Mouse (Mus musculus): ENCODE results near the gene Gas6. TPM values are rescaled to one million over a fixed set of nuclear protein-coding genes. Genes with fewer than 3 reads are reported as not detected.

Gene Gas6
- 10 to 100 TPM; 81.2 to 85.1 TPM for total RNA-seq (2021)
- long read RNA-seq, experiment 1, transcript Gas6-201 (15 exons, 2,548 nt): major isoform, 25 of 41 reads
- long read RNA-seq, experiment 1, partial matches to known transcripts: 11 of 41 reads
- long read RNA-seq, experiment 1, other reads (novel, unspliced or antisense): 5 of 41 reads
- long read RNA-seq, experiment 2, transcript Gas6-201 (15 exons, 2,548 nt): major isoform, 52 of 74 reads
- long read RNA-seq, experiment 2, partial matches to known transcripts: 18 of 74 reads
- long read RNA-seq, experiment 2, other reads (novel, unspliced or antisense): 4 of 74 reads

GRCm38 (mm10) chr8:13493858-13494631 is at the start of gene Gas6:
Gene Gas6 (minus strand): TSS chr8:13494490.
- peak; percentile 41 to 66 for DNase-seq (ENCODE audit: low spot score in 2 of 2)
- no peak for TF ChIP-seq CTCF (conservative IDR thresholded peaks at IDR 0.05)
- peak within 1 kb of the TSS; percentile 86 for H3K27ac ChIP-seq

GRCm38 (mm10) chr8:13541526-13541925 is 47.2 kb upstream of the Gas6 start:
- Histone ChIP-seq H3K4me3 (no peak overlapping the region), H3K27ac (no peak overlapping the region)
- no peak for DNase-seq (ENCODE audit: low spot score in 2 of 2)
- no peak for TF ChIP-seq CTCF (conservative IDR thresholded peaks at IDR 0.05)

More at GRCm38 (mm10) chr8:13493858-13494631, at the start of gene Gas6:
- H3K4me3 ChIP-seq: peak within 1 kb of the TSS; percentile 66

GRCm38 (mm10) chr8:13540122-13540521 is 45.8 kb upstream of the Gas6 start:
- no peak for DNase-seq (ENCODE audit: low spot score in 2 of 2)
- Histone ChIP-seq H3K27ac (no peak overlapping the region), H3K4me3 (no peak overlapping the region)
- no peak for TF ChIP-seq CTCF (conservative IDR thresholded peaks at IDR 0.05)

DNA sequence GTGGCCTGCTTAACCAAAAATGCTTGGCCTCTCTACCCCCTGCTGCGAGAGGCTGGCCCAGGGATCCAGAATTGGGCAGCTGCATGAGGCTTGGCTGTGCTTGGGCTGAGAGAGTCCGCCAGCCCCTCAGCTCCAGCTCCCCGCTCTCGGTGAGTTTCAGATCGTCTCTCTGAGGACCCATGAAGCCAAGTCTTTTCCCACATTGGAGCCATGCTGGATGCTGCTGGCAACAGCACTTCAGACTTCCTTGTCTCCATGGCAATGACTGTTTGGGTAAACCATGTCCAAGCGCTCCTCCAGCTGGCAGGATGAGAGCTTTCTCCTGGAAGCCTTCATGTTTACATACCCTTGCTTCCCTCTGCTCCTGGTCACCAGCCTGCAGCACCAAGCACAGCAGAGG is 44.5 kb upstream of the Gas6 start:
- Histone ChIP-seq H3K4me3 (no peak overlapping the region), H3K27ac (peak overlapping the region; percentile 46; the same call in 1 of the 2 replicates)
- TF ChIP-seq CTCF (conservative IDR thresholded peaks at IDR 0.05): peak; percentile 40; the same call in 1 of the 2 replicates
- peak; percentile 49 to 77 for DNase-seq (ENCODE audit: low spot score in 2 of 2)

- Histone ChIP-seq H3K4me3 (no peak overlapping the region), H3K27ac (no peak overlapping the region)
- no peak for TF ChIP-seq CTCF (conservative IDR thresholded peaks at IDR 0.05)
- no peak for DNase-seq (ENCODE audit: low spot score in 2 of 2)
These were observed 42.8 kb upstream of the Gas6 start for GRCm38 (mm10) chr8:13537102-13537501.

GRCm38 (mm10) chr8:13533123-13533522 is 38.8 kb upstream of the Gas6 start:
- no peak for TF ChIP-seq CTCF (conservative IDR thresholded peaks at IDR 0.05)
- H3K27ac ChIP-seq: no peak overlapping the region
- no peak for DNase-seq (ENCODE audit: low spot score in 2 of 2)
- H3K4me3 ChIP-seq: no peak overlapping the region

- Histone ChIP-seq H3K27ac (no peak overlapping the region), H3K4me3 (no peak overlapping the region)
- no peak for TF ChIP-seq CTCF (conservative IDR thresholded peaks at IDR 0.05)
- no peak for DNase-seq (ENCODE audit: low spot score in 2 of 2)
These were observed 37.4 kb upstream of the Gas6 start for GRCm38 (mm10) chr8:13531602-13532171.

GRCm38 (mm10) chr8:13530941-13531340 is 36.7 kb upstream of the Gas6 start:
- peak in 1 of 2 experiments; percentile 32 for DNase-seq (ENCODE audit: low spot score in 2 of 2)
- no peak for TF ChIP-seq CTCF (conservative IDR thresholded peaks at IDR 0.05)
- Histone ChIP-seq H3K4me3 (no peak overlapping the region), H3K27ac (peak overlapping the region; percentile 54)

DNA sequence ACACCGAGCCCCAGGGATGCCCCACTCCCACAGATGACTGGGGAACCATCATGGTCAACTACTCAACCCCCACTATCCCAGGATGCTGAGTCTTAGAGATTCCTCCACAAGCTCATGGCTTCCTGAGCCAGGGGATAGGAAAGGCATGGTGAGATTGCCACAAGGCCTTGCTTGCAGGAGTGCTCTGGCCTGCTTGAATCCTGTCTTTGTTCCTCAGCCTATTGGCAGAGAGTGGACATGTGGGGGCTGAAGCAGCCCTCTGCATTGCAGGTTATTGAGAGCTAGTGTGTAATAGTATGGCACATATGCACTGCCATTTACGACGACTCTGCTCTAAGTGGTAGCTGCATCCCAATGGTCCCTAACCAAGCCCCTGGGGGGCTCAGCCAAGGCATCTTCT is 36.1 kb upstream of the Gas6 start:
- peak overlapping the region; percentile 54 for H3K27ac ChIP-seq
- H3K4me3 ChIP-seq: no peak overlapping the region
- no peak for DNase-seq (ENCODE audit: low spot score in 2 of 2)
- TF ChIP-seq CTCF (conservative IDR thresholded peaks at IDR 0.05): no peak

- Histone ChIP-seq H3K4me3 (no peak overlapping the region), H3K27ac (peak overlapping the region; percentile 54; the same call in 1 of the 2 replicates)
- DNase-seq (ENCODE audit: low spot score in 2 of 2): peak; percentile 55 to 63
- no peak for TF ChIP-seq CTCF (conservative IDR thresholded peaks at IDR 0.05)
These were observed 35.6 kb upstream of the Gas6 start for GRCm38 (mm10) chr8:13529891-13530316.

GRCm38 (mm10) chr8:13529011-13529840 is 34.9 kb upstream of the Gas6 start:
- no peak for DNase-seq (ENCODE audit: low spot score in 2 of 2)
- peak; percentile 47; the same call in 1 of the 2 replicates for TF ChIP-seq CTCF (conservative IDR thresholded peaks at IDR 0.05)

GRCm38 (mm10) chr8:13521392-13521791 is 27.1 kb upstream of the Gas6 start:
- no peak for DNase-seq (ENCODE audit: low spot score in 2 of 2)
- Histone ChIP-seq H3K27ac (no peak overlapping the region), H3K4me3 (no peak overlapping the region)
- TF ChIP-seq CTCF (conservative IDR thresholded peaks at IDR 0.05): no peak

More at GRCm38 (mm10) chr8:13529011-13529840, 34.9 kb upstream of the Gas6 start:
- peak overlapping the region; percentile 54 for H3K27ac ChIP-seq
- H3K4me3 ChIP-seq: no peak overlapping the region

Data from layer of hippocampus, adult 2 months (tissue).